Mouse (Mus musculus) lung, postnatal 0 days (tissue): ENCODE measurements around the gene Ptpn12.

Source experiments
- CTCF ChIP-seq: IDR thresholded peaks from 2 replicates; pipeline ENCODE4 v1.5.1; 2016; ENCODE audit warnings: antibody characterized with exemption, mild to moderate bottlenecking
- EP300 ChIP-seq: IDR thresholded peaks from 2 replicates; pipeline ENCODE4 v1.6.1; 2016; ENCODE audit warnings: antibody characterized with exemption, mild to moderate bottlenecking, control low read depth

DNA sequence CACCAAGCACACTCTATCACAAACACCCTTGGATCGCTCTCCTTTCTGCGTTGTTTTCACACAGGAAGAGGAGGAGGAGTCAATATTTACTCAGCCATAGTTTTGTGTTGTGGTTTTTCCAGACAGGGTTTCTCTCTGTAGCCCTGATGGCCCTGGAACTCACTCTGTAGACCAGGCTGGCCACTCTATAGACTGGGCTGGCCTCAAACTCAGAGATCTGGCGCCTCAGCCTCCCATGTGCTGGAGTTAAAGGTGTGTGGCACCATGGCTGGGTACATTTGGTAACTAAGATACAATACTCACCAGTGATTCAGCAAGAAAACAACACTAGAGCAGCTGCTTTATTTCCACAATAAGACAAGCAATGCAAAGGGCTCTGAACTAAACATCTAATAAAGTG, 113.2 kb downstream of the Ptpn12 start:
- TF ChIP-seq EP300: no peak
- TF ChIP-seq CTCF: no peak
